In genomic region chr15:81199372-81199959, GRCm38 (mm10) we compare ENCODE assay signal across 8 mouse cellular contexts. TPM values are rescaled to one million over a fixed set of nuclear protein-coding genes. Genes with fewer than 3 reads are reported as not detected.
DNase-seq lines count a peak whose midpoint lies in the region; ATAC-seq lines count a peak whose summit lies in the region.

No protein-coding gene starts in this region.

- DNase-seq in right cerebral cortex, adult 18-20 months, result peak; percentile 57
- no peak for DNase-seq in right cerebral cortex, postnatal 36 days (ENCODE audit: low spot score in 2 of 2)
- peak; percentile 47 to 69 for DNase-seq in cerebellum, postnatal 4 days (ENCODE audit: low spot score in 2 of 2)
- DNase-seq in heart, postnatal 36 days, result peak; percentile 71 to 79
- peak; percentile 85 for DNase-seq in limb, embryonic 11.5 days (ENCODE audit: low spot score)
- DNase-seq in naive thymus-derived CD4-positive, alpha-beta T cell, adult 2 months (ENCODE audit: low read depth), result peak; percentile 92
- DNase-seq in thymus, postnatal 4 days, result peak; percentile 86

- H3K27ac ChIP-seq in limb, embryonic 11.5 days (replicated peaks; ENCODE audit: low read depth, low read length), result no peak overlapping the region

- H3K27me3 ChIP-seq in limb, embryonic 11.5 days (ENCODE audit: control insufficient read depth, insufficient read depth, low read length), result no peaks in the 10 kb centered on the region

- H3K4me3 ChIP-seq in limb, embryonic 11.5 days (ENCODE audit: low read depth, low read length), result no peak overlapping the region

- no peak overlapping the region for H3K4me2 ChIP-seq in limb, embryonic 11.5 days (ENCODE audit: low read depth, severe bottlenecking)

- ATAC-seq in activated CD4-positive, CD25-positive, alpha-beta regulatory T cell, adult 4 months, result peak; percentile 66
- ATAC-seq in limb, embryonic 11.5 days (ENCODE audit: insufficient number of reproducible peaks, low FRiP score, low TSS enrichment, low read depth), result no peak

- 31% methylated on average over 4 of the region's 4 CpGs for WGBS in limb, embryonic 11.5 days

- intact Hi-C loops in heart, postnatal 36 days (cut with DNase I), result loop anchor here (1.0 to 5.0 kb wide), 4 partner anchors 41 to 492 kb away; no protein-coding TSS in a partner anchor

- no peaks in the 10 kb centered on the region for H3K4me1 ChIP-seq in limb, embryonic 11.5 days (ENCODE audit: control insufficient read depth, insufficient read depth, low read length)

- no peak overlapping the region for H3K9ac ChIP-seq in limb, embryonic 11.5 days (ENCODE audit: low read length)

- H3K9me3 ChIP-seq in limb, embryonic 11.5 days (ENCODE audit: control insufficient read depth, low read length), result no peaks in the 10 kb centered on the region

- no peaks in the 10 kb centered on the region for H3K36me3 ChIP-seq in limb, embryonic 11.5 days (ENCODE audit: control insufficient read depth, insufficient read depth, low read length)

RNA-seq across cellular contexts. Expression of gene Mrtfa, which starts 8.9 kb away (rescaled TPM):
- 10 to 100 TPM; 45.2 to 54.3 TPM for polyA plus RNA-seq in activated CD4-positive, CD25-positive, alpha-beta regulatory T cell, adult 4 months (2017; shearing (Covaris generic))
- 10 to 100 TPM in 1 of 2 experiments, 1 to 10 TPM in 1; 8.0 to 11.1 TPM for total RNA-seq in heart, postnatal 36 days (2021)
- 22.3 and 23.0 TPM in 2 replicates for polyA plus RNA-seq in limb, embryonic 11.5 days (2014; fragmentation: Nextera tagmentation; extraction: Ambion mirVana)

RNA-seq across cellular contexts. Expression of gene Mchr1, which starts 35.8 kb away (rescaled TPM):
- polyA plus RNA-seq in activated CD4-positive, CD25-positive, alpha-beta regulatory T cell, adult 4 months (2017; shearing (Covaris generic)), result under 1 TPM in 1 of 2 experiments, not detected in 1; 0.30 TPM
- total RNA-seq in heart, postnatal 36 days (2021), result not detected
- polyA plus RNA-seq in limb, embryonic 11.5 days (2014; fragmentation: Nextera tagmentation; extraction: Ambion mirVana), result 0.28 and 0.55 TPM in 2 replicates

Comparison
In these comparisons a context has a peak if more than half of its experiments do, and no peak if none do; other contexts are left out.
1. DNase-seq: peak in right cerebral cortex, adult 18-20 months (single experiment), cerebellum, postnatal 4 days (2 of 2), heart, postnatal 36 days (2 of 2), limb, embryonic 11.5 days (single experiment), naive thymus-derived CD4-positive, alpha-beta T cell, adult 2 months (single experiment) and thymus, postnatal 4 days (single experiment); none in right cerebral cortex, postnatal 36 days (0 of 2).